Mouse (Mus musculus) olfactory bulb, adult 2 months (tissue): ENCODE results near the gene Abr. TPM values are rescaled to one million over a fixed set of nuclear protein-coding genes. Genes with fewer than 3 reads are reported as not detected.

ENCODE experiments used
- H3K27ac ChIP-seq: fragments of 200-500 bp; 2 replicates; pipeline ENCODE4 v1.5.1; 2012; ENCODE audit warnings: low read depth, low read length; ENCODE audit not compliant: insufficient read depth
- H3K4me1 ChIP-seq: fragments of 200-500 bp; 2 replicates; pipeline ENCODE4 v1.6.1; 2012; ENCODE audit warnings: low read length; ENCODE audit not compliant: control insufficient read depth, insufficient read depth
- H3K4me3 ChIP-seq: fragments of 200-500 bp; 2 replicates; pipeline ENCODE4 v1.5.1; 2012; ENCODE audit warnings: mild to moderate bottlenecking, low read depth, low read length, moderate library complexity; ENCODE audit not compliant: insufficient read depth
- CTCF ChIP-seq: fragments of 200-500 bp; IDR thresholded peaks from 2 replicates; pipeline ENCODE4 v1.5.1; 2012; ENCODE audit warnings: low read depth, mild to moderate bottlenecking, low read length, moderate library complexity; ENCODE audit not compliant: insufficient read depth
- POLR2A ChIP-seq: fragments of 200-500 bp; IDR thresholded peaks from 2 replicates; pipeline ENCODE4 v1.6.1; 2012; ENCODE audit warnings: mild to moderate bottlenecking, low read depth, low read length, moderate library complexity; ENCODE audit not compliant: insufficient read depth
- WGBS: fragments of 180-500 bp; shearing (Covaris S2); methylation state at CpG from one replicate; pipeline ENCODE4 v1.1.7; 2018; 5-methylcytosine and 5-hydroxymethylcytosine counted together
- polyA plus RNA-seq: library from polyadenylated mRNA; stranded (reverse); fragments of >200 nt; gene quantifications from 2 replicates; pipeline ENCODE4 v1.2.4, GENCODE M21; 2012; ENCODE audit warnings: low replicate concordance; ENCODE audit not compliant: missing spikeins, insufficient read depth, insufficient read length

Abr gene
- polyA plus RNA-seq, 1 experiment: 244 TPM

GRCm38 (mm10) chr11:76467487-76468005 is 154.6 kb downstream of the Abr start:
- peak overlapping the region; percentile 35 for H3K4me3 ChIP-seq
- peaks cover 63% of the 10 kb centered on the region for H3K4me1 ChIP-seq
- no peak for TF ChIP-seq CTCF
- TF ChIP-seq POLR2A: no peak
- peak overlapping the region; percentile 79 for H3K27ac ChIP-seq
- 25% methylated on average over 8 of the region's 8 CpGs for WGBS

DNA sequence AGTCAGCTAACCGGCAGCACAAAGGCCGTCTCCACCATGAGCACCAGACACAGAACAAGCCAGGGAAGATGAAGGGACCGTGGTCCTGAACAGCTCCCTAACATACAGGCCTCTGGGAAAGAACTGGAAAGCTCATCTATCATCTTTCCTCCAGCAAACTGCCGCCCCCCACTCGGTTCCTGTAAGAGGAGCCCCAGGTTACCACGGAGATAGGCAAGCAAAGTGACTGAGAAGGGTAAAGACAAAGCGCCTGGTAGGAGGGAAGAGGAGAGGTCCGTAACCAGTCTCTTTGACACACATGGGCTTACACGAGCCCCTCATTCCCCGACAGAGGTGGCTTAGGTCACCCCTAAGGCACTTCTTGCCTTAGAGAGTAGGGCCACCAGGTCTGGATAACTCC is 155.0 kb downstream of the Abr start:
- peak overlapping the region; percentile 35 for H3K4me3 ChIP-seq
- 34% methylated on average over 10 of the region's 10 CpGs for WGBS
- H3K27ac ChIP-seq: no peak overlapping the region
- TF ChIP-seq POLR2A (no peak), CTCF (no peak)
- H3K4me1 ChIP-seq: peaks cover 63% of the 10 kb centered on the region

DNA sequence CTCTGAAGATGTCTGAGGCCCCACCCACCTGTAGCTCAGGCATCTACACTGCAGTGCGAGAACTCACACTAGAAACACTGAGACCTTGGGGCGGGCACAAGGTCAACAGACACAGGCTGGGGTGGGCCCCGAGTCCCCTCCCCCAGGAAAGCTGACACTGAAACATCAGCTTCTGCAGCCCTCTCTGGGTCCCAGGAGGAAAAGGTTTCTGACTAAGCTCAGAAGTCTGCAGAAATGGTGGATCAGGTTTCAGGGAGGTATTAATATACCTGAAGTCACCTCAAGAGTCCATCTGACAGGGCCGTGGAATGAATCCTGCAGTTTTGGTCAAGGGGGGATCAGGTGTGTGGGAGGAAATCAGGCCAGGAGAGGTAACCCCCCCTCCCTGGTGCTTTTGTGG is 156.2 kb downstream of the Abr start:
- no peak overlapping the region for H3K4me3 ChIP-seq
- no peak overlapping the region for H3K27ac ChIP-seq
- WGBS: 76% methylated on average over 4 of the region's 4 CpGs
- TF ChIP-seq POLR2A (no peak), CTCF (no peak)
- peaks cover 64% of the 10 kb centered on the region for H3K4me1 ChIP-seq

- TF ChIP-seq CTCF (no peak), POLR2A (no peak)
- Histone ChIP-seq H3K4me1 (peaks cover 29% of the 10 kb centered on the region), H3K4me3 (no peak overlapping the region), H3K27ac (0 out of 2 replicates have a peak overlapping the region, but pooled peaks have one; percentile 6)
- WGBS: 40% methylated on average over 5 of the region's 5 CpGs
Measured at GRCm38 (mm10) chr11:76461696-76462095, 160.4 kb downstream of the Abr start.

DNA sequence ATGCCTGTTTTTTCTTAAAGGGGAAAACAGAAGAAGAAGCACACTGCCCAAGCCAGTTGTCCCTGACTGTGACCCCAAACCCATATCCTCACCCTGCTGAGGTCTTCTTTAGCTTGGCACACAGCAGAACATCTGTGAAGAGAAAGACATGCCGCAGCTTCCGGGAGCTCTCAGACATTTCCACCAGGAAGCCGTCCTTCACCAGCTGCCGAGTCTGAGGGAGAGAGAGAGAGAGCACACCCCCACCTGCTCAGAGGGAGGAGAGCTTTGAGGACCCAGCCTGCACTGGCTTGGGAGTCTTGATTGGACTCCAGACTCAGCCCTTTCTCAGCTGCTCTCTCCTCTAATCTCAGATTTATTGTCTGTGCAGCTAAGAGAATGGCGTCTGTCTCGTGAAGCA is 160.9 kb downstream of the Abr start:
- TF ChIP-seq CTCF (no peak), POLR2A (no peak)
- 36% methylated on average over 6 of the region's 6 CpGs for WGBS
- no peak overlapping the region for H3K27ac ChIP-seq

GRCm38 (mm10) chr11:76459489-76459888 is 162.6 kb downstream of the Abr start:
- Histone ChIP-seq H3K4me3 (no peak overlapping the region), H3K4me1 (peaks cover 21% of the 10 kb centered on the region), H3K27ac (no peak overlapping the region)
- TF ChIP-seq CTCF (no peak), POLR2A (no peak)
- WGBS: 64% methylated on average over 3 of the region's 3 CpGs

More for the DNA sequence above, 160.9 kb downstream of the Abr start:
- no peak overlapping the region for H3K4me3 ChIP-seq
- H3K4me1 ChIP-seq: peaks cover 29% of the 10 kb centered on the region

- peaks cover 13% of the 10 kb centered on the region for H3K4me1 ChIP-seq
- 76% methylated on average over 9 of the region's 9 CpGs for WGBS
- no peak overlapping the region for H3K27ac ChIP-seq
- TF ChIP-seq POLR2A: no peak
- no peak for TF ChIP-seq CTCF
- H3K4me3 ChIP-seq: no peak overlapping the region
Measured at GRCm38 (mm10) chr11:76458730-76459129, 163.4 kb downstream of the Abr start.

DNA sequence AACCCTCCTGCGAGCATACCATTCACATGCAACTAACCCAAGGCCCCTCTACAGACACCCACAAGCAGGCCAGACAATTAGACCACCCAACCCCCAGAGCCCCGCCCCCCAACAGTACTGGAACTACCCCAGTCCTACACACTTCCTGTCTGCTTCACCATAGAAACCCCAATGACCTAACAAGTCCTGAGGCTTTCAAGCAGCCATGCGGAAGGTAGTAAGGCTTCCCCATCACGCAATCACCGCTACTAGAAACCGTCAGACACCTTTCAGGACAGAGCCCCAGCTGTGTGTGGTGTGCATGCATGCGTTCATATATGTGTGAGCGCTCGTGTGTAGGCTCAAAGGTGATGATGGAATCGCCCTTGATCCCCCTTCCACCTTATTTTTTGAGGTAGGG is 165.2 kb downstream of the Abr start:
- TF ChIP-seq POLR2A (no peak), CTCF (no peak)
- peaks cover 5% of the 10 kb centered on the region for H3K4me1 ChIP-seq
- WGBS: 66% methylated on average over 10 of the region's 10 CpGs
- H3K4me3 ChIP-seq: no peak overlapping the region
- H3K27ac ChIP-seq: no peak overlapping the region

DNA sequence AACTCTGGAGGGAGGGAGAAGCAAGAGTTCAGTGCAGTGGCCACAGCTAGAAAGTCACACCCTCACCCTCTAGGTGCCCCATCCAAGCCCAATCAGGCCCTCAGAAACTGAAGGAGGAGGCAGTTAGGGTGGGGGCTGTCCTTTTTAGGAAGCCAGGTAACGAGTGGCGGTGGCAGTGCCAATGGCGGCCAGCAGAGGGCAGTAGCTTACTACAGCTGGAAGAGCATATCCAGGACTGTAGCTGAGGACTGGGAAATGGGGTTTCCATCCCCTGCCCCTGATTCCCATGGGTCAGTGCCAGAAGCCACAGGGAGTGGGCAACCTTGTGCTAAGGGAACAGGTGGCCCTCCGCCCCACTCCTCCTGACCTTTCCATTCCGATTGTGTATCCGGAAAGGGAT is 165.9 kb downstream of the Abr start:
- no peak for TF ChIP-seq POLR2A
- TF ChIP-seq CTCF: peak; percentile 83
- WGBS: 11% methylated on average over 6 of the region's 6 CpGs
- Histone ChIP-seq H3K4me3 (no peak overlapping the region), H3K4me1 (peaks cover 4% of the 10 kb centered on the region), H3K27ac (no peak overlapping the region)

GRCm38 (mm10) chr11:76454492-76454891 is 167.6 kb downstream of the Abr start:
- H3K4me3 ChIP-seq: no peak overlapping the region
- 43% methylated on average over 5 of the region's 5 CpGs for WGBS
- H3K4me1 ChIP-seq: peaks cover 11% of the 10 kb centered on the region
- no peak overlapping the region for H3K27ac ChIP-seq
- TF ChIP-seq CTCF (peak; percentile 52), POLR2A (no peak)
